Mouse (Mus musculus) embryo, embryonic 11.5 days (tissue): ENCODE measurements around the gene Ofd1.

Experiments used
- DNase-seq: peaks from one replicate; pipeline ENCODE4 v3.0.0-alpha.2; 2012; ENCODE audit warnings: low read depth, low spot score

Ofd1 gene

DNA sequence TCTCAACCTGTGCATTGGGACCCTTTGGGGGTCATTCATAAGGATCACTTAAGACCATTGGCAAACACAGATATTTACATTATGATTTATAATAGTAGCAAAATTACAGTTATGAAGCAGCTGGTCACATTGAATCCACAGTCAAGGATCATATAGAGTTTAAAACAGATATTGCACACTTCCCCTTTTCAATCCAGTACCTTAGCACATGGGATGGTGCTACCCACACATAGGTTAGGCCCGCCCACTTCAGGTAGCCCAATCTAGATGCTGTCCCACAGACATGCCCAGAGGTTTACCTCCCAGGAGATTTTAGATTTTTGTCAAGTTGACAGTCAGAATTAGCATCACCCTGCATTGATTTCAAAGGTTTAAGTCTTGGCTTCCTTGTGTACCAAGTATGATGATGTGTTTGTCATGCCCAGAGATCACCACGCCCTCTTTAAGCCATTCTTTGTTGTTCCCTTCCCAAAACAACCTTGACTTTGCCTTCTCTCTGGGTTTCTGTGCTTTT, 80.5 kb downstream of the Ofd1 start:
- DNase-seq: no peak

DNA sequence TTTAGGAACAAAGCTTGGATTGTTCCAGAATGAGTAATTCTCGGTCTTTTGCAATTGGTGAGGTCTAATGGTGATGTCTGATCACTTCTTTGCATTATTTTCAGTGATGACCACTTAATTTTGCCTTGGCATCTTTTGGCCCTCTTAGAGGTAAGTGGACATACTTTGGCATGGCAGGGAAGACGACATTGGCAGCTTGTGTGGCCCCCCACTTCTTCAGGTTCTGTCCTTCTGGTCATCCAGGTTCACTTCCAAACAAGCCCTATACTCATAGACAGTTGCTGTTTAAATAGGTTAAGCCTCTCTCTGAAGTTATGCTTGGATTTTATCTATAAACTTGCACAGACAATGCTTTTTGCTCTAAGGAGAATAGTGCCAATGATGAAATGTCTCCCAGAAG, 81.5 kb downstream of the Ofd1 start:
- no peak for DNase-seq

DNA sequence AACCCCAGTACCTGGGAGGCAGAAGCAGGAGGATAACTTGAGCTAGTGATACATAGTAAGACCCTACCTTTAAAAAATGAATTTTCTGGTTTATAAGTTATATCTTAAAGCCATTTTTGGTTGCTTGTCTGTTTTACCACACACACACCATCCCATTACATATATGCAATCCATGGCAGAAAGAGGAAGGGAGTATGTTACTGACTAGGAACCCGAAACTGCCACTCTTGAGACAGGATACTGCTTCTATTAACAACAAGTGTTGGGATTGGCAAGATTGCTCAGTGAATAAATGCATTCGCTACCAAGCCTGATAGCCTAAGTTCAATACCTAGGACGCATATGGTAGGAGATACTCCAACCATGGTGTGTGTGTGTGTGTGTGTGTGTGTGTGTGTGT, 84.2 kb downstream of the Ofd1 start:
- no peak for DNase-seq

DNA sequence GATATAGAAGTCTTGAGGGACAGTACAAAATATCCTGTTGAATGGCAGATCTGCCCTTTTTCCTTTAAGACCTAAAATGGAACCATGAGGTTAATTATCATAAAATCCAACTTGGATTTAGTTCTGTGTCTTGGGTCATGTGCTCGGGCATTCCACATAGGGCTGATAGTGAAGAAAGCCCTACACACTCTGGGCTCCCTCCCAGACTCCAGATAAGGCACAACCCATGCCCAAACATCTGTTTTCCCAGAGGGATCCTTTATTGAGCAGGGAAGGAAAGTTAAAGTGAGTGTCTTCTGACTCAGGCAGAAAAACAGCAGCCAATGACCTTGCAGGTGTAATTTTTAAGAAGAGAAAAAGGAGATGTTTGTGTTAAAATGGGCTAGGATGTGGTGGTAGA, 85.6 kb downstream of the Ofd1 start:
- DNase-seq: no peak

DNA sequence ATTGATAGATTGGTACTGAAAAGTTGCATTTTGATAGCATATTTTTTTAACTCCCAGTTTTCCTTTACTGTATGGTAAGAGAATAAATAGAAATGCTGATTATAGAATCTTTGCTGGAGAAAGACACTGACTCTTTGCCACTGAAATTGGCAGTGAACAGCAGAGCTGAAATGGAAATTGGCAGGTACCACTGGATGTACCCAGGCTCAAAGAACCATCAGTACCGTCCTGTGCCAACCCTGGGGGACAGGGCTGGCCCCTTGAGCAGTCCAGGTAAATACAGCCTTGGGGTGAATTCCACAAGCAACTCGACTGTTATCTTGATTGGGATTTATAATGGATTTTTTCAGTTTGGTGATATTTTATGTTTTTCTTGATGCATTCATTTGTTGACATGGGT, 87.1 kb downstream of the Ofd1 start:
- no peak for DNase-seq

DNA sequence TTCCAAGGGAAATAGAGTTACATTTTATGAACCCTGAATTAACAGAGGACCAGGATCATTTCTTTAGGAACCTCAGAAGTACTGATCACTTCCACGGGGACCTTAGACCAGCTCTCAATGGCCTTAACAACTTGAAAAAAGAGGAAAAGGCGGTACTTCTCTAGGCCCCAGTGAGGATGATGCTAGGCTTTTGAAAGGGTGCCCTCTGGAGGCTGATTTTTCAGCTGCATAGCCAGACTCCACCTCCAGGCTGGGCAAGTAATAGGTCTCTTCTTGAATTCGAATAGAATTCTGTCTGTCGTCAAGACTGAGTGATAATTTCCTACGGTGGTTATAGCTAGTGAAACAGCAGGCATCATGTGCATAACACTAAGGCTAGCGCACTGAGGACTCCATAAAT, 88.7 kb downstream of the Ofd1 start:
- DNase-seq: peak; percentile 29

DNA sequence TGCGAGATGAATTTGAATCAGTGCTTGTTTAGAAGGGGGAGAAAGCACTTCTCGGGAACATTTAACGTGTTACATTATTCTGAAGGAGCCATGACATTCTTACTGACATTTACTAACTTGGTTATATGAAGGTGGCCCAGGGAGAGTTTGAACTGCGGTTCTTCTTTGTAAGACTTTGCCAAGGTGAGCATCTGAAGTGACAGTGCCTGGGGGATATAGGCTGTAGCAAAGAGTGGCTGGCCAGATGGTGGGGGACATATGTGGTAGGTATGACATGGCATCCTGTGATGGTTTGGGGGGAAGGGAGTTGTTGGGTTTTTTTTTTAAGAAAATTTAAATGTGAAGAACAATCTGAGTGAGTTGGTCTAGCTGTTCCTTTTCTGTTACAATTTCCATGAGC, 91.9 kb downstream of the Ofd1 start:
- DNase-seq: no peak

DNA sequence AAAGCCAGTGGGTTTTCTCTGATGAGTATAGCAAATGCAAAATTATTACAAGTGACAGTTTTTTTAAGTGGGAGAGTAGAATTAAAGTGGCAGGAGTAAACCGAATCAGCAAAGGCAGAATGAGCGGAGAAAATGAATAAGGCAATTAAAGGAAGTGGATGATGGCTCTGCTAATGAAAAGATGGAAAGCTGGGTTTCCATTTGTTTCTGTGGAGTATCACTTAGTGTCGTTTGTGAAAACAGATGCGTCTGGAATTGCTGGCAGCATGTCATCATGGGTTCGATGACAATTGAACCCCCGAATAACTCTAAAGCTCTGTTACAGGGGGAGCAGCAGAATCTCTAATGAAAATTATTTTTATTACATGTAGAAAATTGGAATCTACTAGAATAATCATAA, 92.4 kb downstream of the Ofd1 start:
- DNase-seq: no peak

DNA sequence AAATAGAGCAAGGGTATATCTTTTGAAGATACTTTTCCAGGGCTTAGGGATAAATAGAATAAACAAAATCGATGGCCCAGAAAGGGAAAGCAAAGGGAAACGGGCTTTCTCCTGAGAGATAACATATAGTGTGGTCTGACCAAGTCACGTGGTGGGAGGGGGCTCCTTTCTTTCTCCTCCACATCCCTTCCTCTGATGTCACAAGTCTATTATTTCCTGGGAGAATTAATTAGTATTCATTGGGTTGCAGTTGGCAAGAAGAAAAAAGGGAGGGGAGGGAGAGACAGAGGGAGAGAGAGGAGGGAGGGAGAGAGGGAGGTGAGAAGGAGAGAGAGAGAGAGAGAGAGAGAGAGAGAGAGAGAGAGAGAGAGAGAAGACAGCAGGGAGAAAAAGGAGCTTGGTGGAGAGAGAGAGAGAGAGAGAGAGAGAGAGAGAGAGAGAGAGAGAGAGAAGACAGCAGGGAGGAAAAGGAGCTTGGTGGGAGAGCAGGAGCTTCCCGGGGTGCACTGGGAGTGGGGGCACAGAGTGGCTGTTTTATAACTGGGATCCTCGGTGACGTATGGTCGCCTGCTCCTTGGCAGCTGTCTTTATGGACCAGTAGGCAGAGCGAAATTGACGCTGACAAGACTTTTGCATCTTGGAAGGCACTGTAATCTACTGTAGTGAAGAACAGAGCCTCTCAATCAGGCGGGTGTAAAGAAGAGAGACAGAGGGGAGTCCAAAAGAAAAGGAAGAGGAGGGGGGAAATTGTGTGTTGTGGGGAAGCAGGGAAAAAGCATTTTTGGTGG, 96.1 kb downstream of the Ofd1 start:
- DNase-seq: peak; percentile 11

DNA sequence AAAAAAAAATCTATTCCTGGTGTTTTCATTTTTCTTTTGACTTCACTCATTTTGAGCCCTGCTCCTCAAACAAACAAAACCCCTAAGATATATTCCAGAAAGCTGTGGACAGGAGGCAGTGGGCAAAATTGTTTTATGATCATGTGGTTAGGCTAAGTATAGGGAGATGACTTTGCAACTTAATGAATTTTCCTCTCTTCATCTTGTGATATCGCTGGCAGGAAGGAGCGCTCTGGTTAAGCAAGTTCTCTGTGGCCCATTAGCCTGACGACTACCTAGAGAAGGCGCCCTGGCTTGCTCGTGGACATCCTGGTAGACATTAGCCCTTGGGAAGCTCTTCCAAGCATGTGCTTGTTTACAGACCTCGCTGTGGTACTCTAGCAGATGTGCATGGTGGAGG, 98.7 kb downstream of the Ofd1 start:
- DNase-seq: no peak
